Mouse (Mus musculus) embryo, embryonic 10 days (tissue): ENCODE results near the gene Lama4.

Source experiments
- DNase-seq: peaks from one replicate; pipeline ENCODE4 v3.0.0-alpha.2; 2015; ENCODE audit warnings: low spot score

The Lama4 gene

DNA sequence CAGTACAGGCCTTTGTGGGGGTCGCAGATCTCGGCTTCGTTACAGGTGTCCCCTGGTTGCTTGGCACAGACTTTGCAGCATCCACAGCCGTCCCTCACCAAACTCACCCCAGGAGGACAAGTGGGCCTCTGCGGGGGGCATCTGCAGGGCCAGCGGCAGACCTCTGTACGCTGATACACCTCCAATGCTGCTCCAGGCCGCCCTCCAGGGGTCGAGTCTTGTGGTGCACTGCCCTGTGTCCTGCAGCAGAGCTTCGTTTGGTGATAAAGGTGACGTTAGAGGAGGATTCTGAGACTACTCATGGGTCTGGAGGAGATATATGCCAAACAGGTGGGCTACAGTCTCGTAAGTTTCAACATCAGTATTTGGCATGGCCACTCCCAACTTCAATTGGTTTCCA, 193.0 kb downstream of the Lama4 start:
- no peak for DNase-seq
